Mouse (Mus musculus): ENCODE results near the gene Thsd7b.

DNA sequence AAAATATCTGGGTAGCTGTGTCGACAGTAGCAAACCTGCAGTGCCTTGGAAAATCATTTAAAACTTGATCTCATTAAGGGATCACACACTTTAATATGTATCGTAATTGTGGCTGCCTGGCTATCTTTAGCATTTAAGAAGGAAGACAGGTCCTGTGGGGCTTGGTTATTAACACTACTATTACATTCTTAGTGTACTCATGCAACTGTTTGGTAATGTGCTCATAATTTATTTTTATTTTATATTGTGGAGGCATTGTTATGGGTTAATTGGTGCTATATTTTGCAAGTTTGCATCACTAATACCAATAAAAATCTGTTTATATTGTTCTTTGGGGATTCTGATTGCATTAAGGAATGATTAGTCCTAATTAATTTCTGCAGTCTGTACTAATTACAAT is 265.4 kb downstream of the Thsd7b start:
- TF ChIP-seq CTCF (IDR thresholded peaks at IDR 0.05; ENCODE audit: low read depth, low read length) (no peak), POLR2A (IDR thresholded peaks at IDR 0.05; ENCODE audit: borderline replicate concordance, low read depth, low read length) (no peak)
